Mouse (Mus musculus) kidney, postnatal 0 days (tissue): Measurements from ENCODE around the gene Olfr1043. TPM values are rescaled to one million over a fixed set of nuclear protein-coding genes. Genes with fewer than 3 reads are reported as not detected.
"Not testable (repeated sequence)": the region's sequence is repeated elsewhere in the genome, so short reads cannot be mapped to it uniquely, and the experiment has no call there.

ENCODE experiments used
- ATAC-seq: fragments of 200-750 bp; cut with Nextera tagmentation; replicated peaks from 2 replicates; pipeline ENCODE4 v1.8.0; 2017; ENCODE audit warnings: low read depth, moderate number of reproducible peaks, moderate TSS enrichment, moderate library complexity; ENCODE audit not compliant: low FRiP score
- DNase-seq: peaks from one replicate; pipeline ENCODE4 v3.0.0-alpha.2; 2016; ENCODE audit warnings: low spot score
- H3K27ac ChIP-seq: fragments of 300-500 bp; sonication (generic); 2 replicates; pipeline ENCODE4 v1.5.1; 2014; ENCODE audit warnings: mild to moderate bottlenecking
- H3K27me3 ChIP-seq: fragments of 300-500 bp; sonication (generic); 2 replicates; pipeline ENCODE4 v1.6.1; 2014; ENCODE audit warnings: low read length, mixed read lengths; ENCODE audit not compliant: insufficient read depth
- H3K36me3 ChIP-seq: fragments of 300-500 bp; sonication (generic); 2 replicates; pipeline ENCODE4 v1.6.1; 2014; ENCODE audit warnings: low read length, mixed read lengths; ENCODE audit not compliant: insufficient read depth
- H3K4me1 ChIP-seq: fragments of 300-500 bp; sonication (generic); replicated peaks from 2 replicates; pipeline ENCODE4 v1.6.1; 2014; ENCODE audit warnings: antibody characterized with exemption, low read length, mixed read lengths; ENCODE audit not compliant: insufficient read depth
- H3K4me2 ChIP-seq: fragments of 300-500 bp; sonication (generic); 2 replicates; pipeline ENCODE4 v1.6.1; 2014; ENCODE audit warnings: mild to moderate bottlenecking, low read length, moderate library complexity, mixed read lengths
- H3K4me3 ChIP-seq: fragments of 300-500 bp; sonication (generic); replicated peaks from 2 replicates; pipeline ENCODE4 v1.5.1; 2014; ENCODE audit warnings: low read depth, low read length
- H3K9ac ChIP-seq: fragments of 300-500 bp; sonication (generic); 2 replicates; pipeline ENCODE4 v1.6.1; 2014; ENCODE audit warnings: low read depth, low read length
- H3K9me3 ChIP-seq: fragments of 300-500 bp; sonication (generic); replicated peaks from 2 replicates; pipeline ENCODE4 v1.6.1; 2016; ENCODE audit warnings: low read length, inconsistent platforms, mixed read lengths
- CTCF ChIP-seq: IDR thresholded peaks from 2 replicates; pipeline ENCODE4 v1.5.1; 2016; ENCODE audit warnings: antibody characterized with exemption, low read depth, mild to moderate bottlenecking, moderate library complexity
- WGBS: fragments of 180-500 bp; shearing (Covaris S2); extraction: QIAGEN DNeasy Blood & Tissue Kit; methylation state at CpG from one replicate; pipeline ENCODE4 v1.1.7; 2014; 5-methylcytosine and 5-hydroxymethylcytosine counted together
- polyA plus RNA-seq: library from polyadenylated mRNA; unstranded; fragments of >200 nt; fragmentation: Nextera tagmentation; extraction: Ambion mirVana; gene quantifications from 2 replicates; pipeline ENCODE4 v1.2.1, GENCODE M21; 2015

Gene Olfr1043
- polyA plus RNA-seq, result not detected in 2 replicates

- no peaks in the 10 kb centered on the region for H3K36me3 ChIP-seq
- no peak within 1 kb of the TSS for H3K9ac ChIP-seq
- no peak within 1 kb of the TSS for H3K27ac ChIP-seq
- H3K27me3 ChIP-seq, result no peaks in the 10 kb centered on the region
- 93% methylated on average over 2 of the region's 2 CpGs for WGBS
- no peaks in the 10 kb centered on the region for H3K9me3 ChIP-seq
- DNase-seq, result no peak
- no peak for TF ChIP-seq CTCF
- no peaks in the 10 kb centered on the region for H3K4me1 ChIP-seq
- no peak for ATAC-seq
- no peak within 1 kb of the TSS for H3K4me3 ChIP-seq
- H3K4me2 ChIP-seq, result no peak within 1 kb of the TSS
Observed at GRCm38 (mm10) chr2:86167422-86167821, at the start of gene Olfr1043. Gene Olfr1043, minus strand, starts transcription at chr2:86167522.

- no peak for ATAC-seq
- Histone ChIP-seq H3K36me3 (no peaks in the 10 kb centered on the region), H3K4me1 (no peaks in the 10 kb centered on the region), H3K9ac (no peak within 1 kb of the TSS), H3K27me3 (no peaks in the 10 kb centered on the region), H3K4me3 (no peak within 1 kb of the TSS), H3K4me2 (no peak within 1 kb of the TSS), H3K27ac (no peak within 1 kb of the TSS), H3K9me3 (no peaks in the 10 kb centered on the region)
- DNase-seq, result no peak
- TF ChIP-seq CTCF, result no peak
Observed at GRCm38 (mm10) chr2:86202909-86203308, 35.6 kb upstream of the Olfr1043 start, which contains the start of gene Olfr1045. Gene Olfr1045, minus strand, starts transcription at chr2:86203009.

GRCm38 (mm10) chr2:86195863-86196262 lies 28.5 kb upstream of the Olfr1043 start:
- Histone ChIP-seq H3K4me2 (no peak overlapping the region), H3K4me1 (no peaks in the 10 kb centered on the region), H3K9me3 (no peaks in the 10 kb centered on the region), H3K36me3 (no peaks in the 10 kb centered on the region), H3K27me3 (no peaks in the 10 kb centered on the region), H3K27ac (no peak overlapping the region), H3K9ac (no peak overlapping the region), H3K4me3 (no peak overlapping the region)
- DNase-seq (no peak), ATAC-seq (no peak)
- no peak for TF ChIP-seq CTCF
- 48% methylated on average over 1 of the region's 1 CpGs for WGBS

- no peak within 1 kb of the TSS for H3K4me3 ChIP-seq
- H3K36me3 ChIP-seq, result no peaks in the 10 kb centered on the region
- H3K27ac ChIP-seq, result no peak within 1 kb of the TSS
- no peak within 1 kb of the TSS for H3K9ac ChIP-seq
- no peak within 1 kb of the TSS for H3K4me2 ChIP-seq
- no peak for DNase-seq
- no peak for TF ChIP-seq CTCF
- no peak for ATAC-seq
- no peaks in the 10 kb centered on the region for H3K4me1 ChIP-seq
- no peaks in the 10 kb centered on the region for H3K9me3 ChIP-seq
- H3K27me3 ChIP-seq, result no peaks in the 10 kb centered on the region
Observed at GRCm38 (mm10) chr2:86185583-86185982, 18.3 kb upstream of the Olfr1043 start, which contains the start of gene Olfr52. Gene Olfr52, minus strand, starts transcription at chr2:86185683.

GRCm38 (mm10) chr2:86179950-86180349 lies 12.6 kb upstream of the Olfr1043 start:
- H3K4me1 ChIP-seq, result no peaks in the 10 kb centered on the region
- H3K4me3 ChIP-seq, result no peak overlapping the region
- WGBS, result 76% methylated on average over 3 of the region's 3 CpGs
- H3K4me2 ChIP-seq, result no peak overlapping the region
- TF ChIP-seq CTCF, result no peak
- H3K27me3 ChIP-seq, result no peaks in the 10 kb centered on the region
- no peak overlapping the region for H3K9ac ChIP-seq
- H3K9me3 ChIP-seq, result no peaks in the 10 kb centered on the region
- H3K27ac ChIP-seq, result no peak overlapping the region
- no peaks in the 10 kb centered on the region for H3K36me3 ChIP-seq
- no peak for ATAC-seq
- no peak for DNase-seq

GRCm38 (mm10) chr2:86177720-86178119 lies 10.4 kb upstream of the Olfr1043 start, which contains the start of gene Olfr1044:
Gene Olfr1044, minus strand, starts transcription at chr2:86177820.
- H3K27ac ChIP-seq, result no peak within 1 kb of the TSS
- no peaks in the 10 kb centered on the region for H3K36me3 ChIP-seq
- no peak within 1 kb of the TSS for H3K9ac ChIP-seq
- ATAC-seq (no peak), DNase-seq (no peak)
- no peaks in the 10 kb centered on the region for H3K4me1 ChIP-seq
- H3K4me2 ChIP-seq, result no peak within 1 kb of the TSS
- TF ChIP-seq CTCF, result no peak
- H3K4me3 ChIP-seq, result no peak within 1 kb of the TSS
- no peaks in the 10 kb centered on the region for H3K9me3 ChIP-seq
- H3K27me3 ChIP-seq, result no peaks in the 10 kb centered on the region

GRCm38 (mm10) chr2:86175422-86175821 lies 8.1 kb upstream of the Olfr1043 start:
- H3K4me3 ChIP-seq, H3K9ac ChIP-seq, DNase-seq, H3K36me3 ChIP-seq, H3K9me3 ChIP-seq, H3K27me3 ChIP-seq, H3K4me2 ChIP-seq, H3K27ac ChIP-seq, H3K4me1 ChIP-seq, ATAC-seq: not testable (repeated sequence)
- WGBS, result 78% methylated on average over 7 of the region's 7 CpGs
